Mouse (Mus musculus): ENCODE measurements around the gene Dcps.
"Not testable (repeated sequence)": the region's sequence is repeated elsewhere in the genome, so short reads cannot be mapped to it uniquely, and the experiment has no call there.

Gene Dcps

GRCm38 (mm10) chr9:35176124-35176659 is 331 bp upstream of the Dcps start:
- no peak for DNase-seq (ENCODE audit: low spot score)

DNA sequence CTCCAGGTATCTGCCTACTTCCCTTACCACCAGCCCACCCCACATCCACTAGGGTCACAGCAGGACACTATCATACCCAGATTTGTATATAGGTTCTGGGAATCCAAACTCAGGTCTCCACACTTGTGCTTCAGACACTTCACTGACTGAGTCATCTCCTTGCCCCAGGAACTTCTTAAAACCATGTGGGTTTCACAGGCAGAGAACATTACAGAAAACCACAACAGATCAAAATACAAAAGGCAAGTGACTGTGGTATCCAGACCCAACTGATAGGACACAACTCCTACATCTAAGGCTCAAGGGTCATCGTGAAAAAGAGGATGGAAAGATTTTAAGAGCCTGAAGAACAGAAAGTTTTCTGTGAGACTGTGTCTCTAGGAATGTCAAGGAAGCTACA is 2.5 kb downstream of the Dcps start:
- no peak for DNase-seq (ENCODE audit: low spot score)

- DNase-seq (ENCODE audit: low spot score) = no peak
Observed at GRCm38 (mm10) chr9:35170071-35170470, 5.8 kb downstream of the Dcps start.

DNA sequence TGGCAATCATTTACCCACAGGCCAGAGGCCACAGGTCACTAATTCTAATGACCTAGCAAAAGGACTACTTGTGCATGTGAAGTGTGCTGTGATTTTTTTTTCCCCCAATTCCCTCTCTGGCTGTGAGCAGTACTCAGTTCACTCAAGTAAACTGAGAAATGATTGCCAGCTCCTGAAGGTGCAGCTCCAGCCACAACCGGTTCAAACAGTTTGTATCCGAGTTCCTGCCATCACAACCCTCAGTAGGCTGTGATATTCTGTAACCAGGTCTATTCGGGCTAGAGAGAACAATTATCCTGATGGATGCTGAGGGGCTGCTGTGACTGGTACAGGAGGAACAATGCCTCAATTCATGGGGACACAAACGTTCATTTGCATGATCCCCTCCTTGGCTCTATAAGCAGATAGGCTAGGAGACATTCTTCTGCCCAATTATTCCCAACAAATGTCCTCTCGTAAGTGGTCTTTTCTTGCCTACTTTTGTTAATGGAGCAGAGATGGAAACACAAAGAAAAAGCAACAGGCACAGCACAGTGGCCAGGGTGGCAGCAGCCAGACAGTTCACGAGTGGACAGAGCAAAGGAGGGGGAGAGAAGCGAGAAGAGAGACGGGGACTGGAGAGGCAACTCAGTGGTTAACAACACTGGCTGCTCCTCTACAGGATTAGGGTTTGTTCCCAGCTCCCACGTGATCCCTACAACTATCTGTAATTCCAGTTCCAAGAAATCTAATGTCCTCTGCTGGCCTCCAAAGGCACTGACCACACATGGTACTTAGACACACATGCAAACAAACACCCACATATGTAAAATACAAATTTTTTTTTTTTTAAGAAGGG is 8.8 kb downstream of the Dcps start:
- DNase-seq (ENCODE audit: low spot score) = peak; percentile 24

GRCm38 (mm10) chr9:35166144-35166797 is 9.6 kb downstream of the Dcps start:
- DNase-seq (ENCODE audit: low spot score) = peak; percentile 66

GRCm38 (mm10) chr9:35164142-35164874 is 11.6 kb downstream of the Dcps start:
- no peak for DNase-seq (ENCODE audit: low spot score)

GRCm38 (mm10) chr9:35163011-35163690 is 12.7 kb downstream of the Dcps start:
- no peak for DNase-seq (ENCODE audit: low spot score)

DNA sequence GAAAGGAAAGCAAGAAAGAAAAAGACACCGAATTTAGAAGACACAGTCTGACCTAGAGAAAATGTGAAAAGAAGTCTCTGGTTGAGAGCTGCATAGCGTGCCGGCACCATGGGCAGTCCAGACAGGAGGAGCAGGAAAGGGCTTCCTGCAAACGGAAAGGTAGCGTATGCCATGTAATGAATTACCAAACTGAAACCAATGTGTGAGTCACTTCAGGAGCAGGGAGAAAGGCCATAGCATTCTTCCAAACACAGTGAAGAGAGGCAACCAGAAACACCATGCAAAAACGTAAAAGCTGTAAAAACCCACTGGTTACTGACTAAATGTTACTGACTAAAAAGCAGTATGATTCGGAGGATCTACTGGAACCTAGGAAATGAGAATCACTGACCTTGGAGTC is 14.1 kb downstream of the Dcps start:
- DNase-seq (ENCODE audit: low spot score) = no peak

- DNase-seq (ENCODE audit: low spot score) = no peak
Observed at GRCm38 (mm10) chr9:35160662-35161061, 15.2 kb downstream of the Dcps start.

DNA sequence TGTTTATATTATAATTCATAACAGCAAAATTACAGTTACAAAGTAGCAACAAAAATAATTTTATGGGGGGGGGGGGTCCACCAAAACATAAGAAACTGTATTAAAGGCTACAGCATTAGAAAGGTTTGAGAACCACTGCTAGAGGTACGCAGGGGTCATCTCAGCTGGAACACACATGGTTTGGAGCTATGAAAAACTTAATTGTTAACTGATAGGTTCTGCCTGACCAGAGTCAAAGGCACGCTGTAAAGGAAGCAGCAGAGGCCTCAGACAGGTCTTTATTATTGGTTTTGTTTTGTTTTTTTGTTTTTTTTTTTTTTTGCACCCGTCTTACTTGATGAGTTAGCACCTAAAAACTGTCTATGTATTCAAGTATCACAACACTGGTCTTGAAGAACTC is 17.4 kb downstream of the Dcps start:
- no peak for DNase-seq (ENCODE audit: low spot score)

- DNase-seq (ENCODE audit: low spot score) = no peak
Observed at GRCm38 (mm10) chr9:35156862-35157261, 19.0 kb downstream of the Dcps start.

DNA sequence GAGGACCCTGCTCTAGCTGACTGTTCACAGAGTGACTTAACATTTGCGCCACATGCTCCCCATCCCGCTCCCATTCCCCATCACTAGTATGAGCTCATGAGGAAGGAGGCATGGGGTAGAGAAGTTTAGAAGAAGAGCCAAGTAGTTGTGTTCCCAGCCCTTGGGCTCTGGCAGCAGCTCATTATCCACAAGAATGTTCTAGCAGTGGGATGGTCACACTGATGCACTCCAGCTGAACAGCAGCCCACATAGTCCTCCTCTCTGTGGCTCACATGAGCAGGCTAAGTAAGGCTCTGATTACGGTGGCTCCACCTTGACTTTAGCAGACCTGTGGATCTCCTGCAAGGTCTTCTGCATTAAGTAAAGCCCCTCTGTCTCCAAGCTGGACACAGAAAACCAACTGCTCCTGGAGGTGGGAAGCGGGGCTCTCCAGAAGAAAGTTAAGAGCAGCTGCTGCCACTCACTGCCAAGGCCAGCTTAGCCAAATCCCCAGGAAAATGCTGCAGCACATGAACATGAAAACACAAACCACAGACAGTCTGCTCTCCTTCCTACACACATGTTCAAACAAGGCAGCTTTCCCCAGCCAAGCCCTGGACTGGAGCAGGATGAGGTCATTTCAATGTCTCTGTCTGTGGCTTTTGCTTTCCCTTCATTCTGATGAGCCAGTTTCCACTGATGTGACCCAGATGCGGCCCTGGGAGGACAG is 19.7 kb downstream of the Dcps start:
- no peak for DNase-seq (ENCODE audit: low spot score)

GRCm38 (mm10) chr9:35152923-35153322 is 22.9 kb downstream of the Dcps start:
- DNase-seq (ENCODE audit: low spot score) = no peak

DNA sequence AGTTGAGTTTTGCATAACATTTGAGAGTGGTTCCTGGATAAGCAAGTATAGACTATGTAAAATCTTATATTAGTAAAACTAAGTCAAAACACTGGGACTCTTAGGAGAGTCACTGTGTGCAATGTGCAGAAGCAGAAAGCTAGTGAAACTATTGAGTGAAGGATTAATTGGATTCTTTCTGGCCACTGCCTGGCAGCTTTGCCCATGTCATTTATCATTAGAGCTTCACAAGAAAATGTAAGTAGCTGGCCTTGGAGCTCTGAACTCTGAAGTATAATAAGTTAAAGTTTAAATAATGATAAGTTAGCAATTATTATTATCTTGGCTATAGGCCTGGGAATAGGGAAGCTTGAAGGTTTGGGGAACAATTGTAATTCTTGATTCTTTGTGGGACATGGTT is 27.0 kb downstream of the Dcps start:
- DNase-seq (ENCODE audit: low spot score) = not testable (repeated sequence)

DNA sequence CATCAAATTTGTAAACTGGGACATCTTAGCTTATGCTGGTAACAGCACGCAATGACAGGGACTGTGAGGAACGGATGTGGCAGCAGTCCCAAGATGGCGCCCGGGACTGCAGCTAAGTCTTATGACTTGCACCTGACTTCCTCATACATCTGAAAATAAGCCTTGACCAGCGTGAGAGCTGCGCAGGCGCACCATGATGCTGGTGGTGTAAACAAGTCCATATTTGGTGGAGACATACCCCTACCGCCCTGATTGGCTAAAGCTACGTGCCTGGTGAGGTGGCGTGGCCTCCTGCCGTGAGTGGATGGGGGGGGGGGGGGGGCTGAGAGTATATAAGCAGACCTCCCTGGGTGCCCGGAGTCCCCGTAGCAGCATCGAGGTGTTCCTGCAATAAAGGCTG is 28.6 kb downstream of the Dcps start:
- DNase-seq (ENCODE audit: low spot score) = not testable (repeated sequence)

DNA sequence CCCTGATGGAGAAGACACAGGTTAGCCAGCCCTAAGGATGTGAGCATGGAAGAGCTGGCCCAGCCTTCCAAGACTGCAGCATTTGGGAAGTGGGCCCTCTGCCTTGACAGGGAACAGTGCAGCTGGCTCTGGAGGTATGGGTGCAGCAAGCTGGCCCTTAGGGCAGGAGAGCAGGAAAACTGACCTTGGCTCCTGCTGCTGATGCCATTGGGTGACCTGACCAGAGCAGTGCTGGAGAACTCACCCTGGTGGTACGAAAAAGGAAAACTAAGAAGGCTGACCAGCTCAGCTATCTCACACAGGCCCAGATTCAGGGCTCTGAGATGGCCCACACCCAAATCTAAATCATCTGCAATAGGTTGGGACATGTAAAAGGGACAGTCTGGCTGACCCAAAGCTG is 30.0 kb downstream of the Dcps start:
- no peak for DNase-seq (ENCODE audit: low spot score)

GRCm38 (mm10) chr9:35145118-35145517 is 30.7 kb downstream of the Dcps start:
- no peak for DNase-seq (ENCODE audit: low spot score)

GRCm38 (mm10) chr9:35142221-35142620 is 33.6 kb downstream of the Dcps start:
- DNase-seq (ENCODE audit: low spot score) = no peak

- no peak for DNase-seq (ENCODE audit: low spot score)
Observed at GRCm38 (mm10) chr9:35139231-35139744, 36.6 kb downstream of the Dcps start.

DNA sequence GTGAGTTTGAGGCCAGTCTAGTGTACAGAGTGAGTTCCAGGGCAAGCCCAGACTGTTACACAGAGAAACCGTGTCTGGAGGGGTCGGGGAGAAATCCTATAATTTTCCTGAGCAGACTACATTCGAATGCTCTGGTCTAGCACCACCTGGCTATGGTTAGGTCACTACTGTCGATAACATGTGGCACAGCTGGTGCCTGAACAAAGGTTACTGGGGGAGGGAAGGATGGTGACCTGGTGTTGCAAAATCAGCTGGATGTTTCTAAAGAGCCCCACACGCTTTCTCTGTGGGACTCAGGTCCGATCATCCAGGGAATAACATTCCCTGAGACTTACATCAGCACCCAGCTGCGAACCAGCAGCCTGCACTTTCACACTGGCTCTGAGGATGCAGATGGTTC is 37.8 kb downstream of the Dcps start:
- no peak for DNase-seq (ENCODE audit: low spot score)

DNA sequence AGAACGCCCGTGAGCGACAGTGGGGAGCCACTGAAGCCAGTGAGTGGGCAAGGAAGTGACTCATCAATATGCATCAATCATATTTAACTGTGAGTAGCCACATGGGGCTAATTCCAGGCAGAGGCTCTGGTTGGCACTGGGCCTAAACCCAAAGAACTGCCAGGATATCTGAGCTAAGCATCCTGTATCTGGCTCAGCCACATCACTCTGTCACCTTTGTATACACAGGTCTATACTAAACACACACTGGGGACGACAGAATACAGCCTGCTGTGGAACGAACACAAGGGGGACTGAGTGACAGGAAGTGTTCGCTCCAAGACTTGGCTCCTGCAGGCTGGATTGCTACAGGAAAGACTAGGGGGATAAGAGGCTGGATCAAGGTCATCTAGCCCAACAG is 40.3 kb downstream of the Dcps start:
- no peak for DNase-seq (ENCODE audit: low spot score)
